9 mouse cellular contexts compared by ENCODE assay signal in the genomic region with DNA sequence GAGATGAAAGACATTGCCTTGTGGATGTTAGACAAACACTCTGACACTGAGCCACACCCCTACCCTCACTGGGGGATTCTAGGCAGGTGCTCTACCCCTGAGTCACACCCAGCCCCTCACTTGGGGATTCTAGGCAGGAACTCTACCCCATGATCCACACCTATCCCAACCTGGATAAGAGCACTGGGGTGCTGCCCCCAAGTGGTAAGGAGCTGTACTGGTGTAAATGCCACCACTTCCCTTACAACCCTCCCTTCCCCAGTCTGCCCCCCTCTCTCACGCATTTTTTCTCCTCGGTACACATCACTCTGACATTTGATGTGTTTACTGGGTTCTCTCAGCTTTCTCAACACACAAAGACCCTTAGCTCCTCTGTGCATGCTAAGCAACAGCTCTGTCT.
A peak's percentile ranks its signal among the peaks of the same experiment; 100 is the strongest.
DNase-seq lines count a peak whose midpoint lies in the region; ATAC-seq and TF ChIP-seq lines count a peak whose summit lies in the region.
"Had no signal": no experiment of that assay in that cellular context is flagged by ENCODE, and none has a peak within 500 bp of the region (broad histone marks: within the 10 kb centered on the region; RNA-seq: fewer than 3 reads in every experiment).

No protein-coding gene starts in this region.

- H3K27ac ChIP-seq in intestine, postnatal 0 days (ENCODE audit: low read depth, low read length): no peak overlapping the region
- H3K27ac ChIP-seq in intestine, embryonic 16.5 days (ENCODE audit: low read length): no peak overlapping the region
- H3K27ac ChIP-seq: embryonic facial prominence, embryonic 13.5 days had no signal

- no peak overlapping the region for H3K4me2 ChIP-seq in intestine, postnatal 0 days (replicated peaks; ENCODE audit: low read depth)
- H3K4me2 ChIP-seq in intestine, embryonic 16.5 days (ENCODE audit: low read depth, low read length): no peak overlapping the region
- H3K4me2 ChIP-seq: embryonic facial prominence, embryonic 13.5 days had no signal

- H3K4me1 ChIP-seq in intestine, postnatal 0 days (replicated peaks; ENCODE audit: control insufficient read depth, insufficient read depth, low read length): no peaks in the 10 kb centered on the region
- no peaks in the 10 kb centered on the region for H3K4me1 ChIP-seq in intestine, embryonic 16.5 days (ENCODE audit: control insufficient read depth, insufficient read depth, low read length)
- H3K4me1 ChIP-seq: embryonic facial prominence, embryonic 13.5 days had no signal

- H3K36me3 ChIP-seq in intestine, postnatal 0 days (ENCODE audit: control insufficient read depth, insufficient read depth): no peaks in the 10 kb centered on the region
- no peaks in the 10 kb centered on the region for H3K36me3 ChIP-seq in intestine, embryonic 16.5 days (ENCODE audit: control insufficient read depth, insufficient read depth, low read length)
- H3K36me3 ChIP-seq: embryonic facial prominence, embryonic 13.5 days had no signal

- no peaks in the 10 kb centered on the region for H3K27me3 ChIP-seq in intestine, postnatal 0 days (replicated peaks; ENCODE audit: control insufficient read depth, insufficient read depth, low read length)
- no peaks in the 10 kb centered on the region for H3K27me3 ChIP-seq in intestine, embryonic 16.5 days (replicated peaks; ENCODE audit: control insufficient read depth, insufficient read depth, low read length)
- H3K27me3 ChIP-seq: embryonic facial prominence, embryonic 13.5 days had no signal

- H3K4me3 ChIP-seq in intestine, postnatal 0 days (ENCODE audit: low read depth, low read length): no peak overlapping the region
- no peak overlapping the region for H3K4me3 ChIP-seq in intestine, embryonic 16.5 days (ENCODE audit: low read length)
- H3K4me3 ChIP-seq: embryonic facial prominence, embryonic 13.5 days had no signal

- WGBS in intestine, postnatal 0 days: 12% methylated on average over 2 of the region's 2 CpGs
- WGBS in intestine, embryonic 16.5 days: 7% methylated on average over 2 of the region's 2 CpGs

- H3K9me3 ChIP-seq in intestine, postnatal 0 days (ENCODE audit: control insufficient read depth): no peaks in the 10 kb centered on the region
- no peaks in the 10 kb centered on the region for H3K9me3 ChIP-seq in intestine, embryonic 16.5 days (ENCODE audit: control insufficient read depth, low read length)
- H3K9me3 ChIP-seq: embryonic facial prominence, embryonic 13.5 days had no signal

- no peak overlapping the region for H3K9ac ChIP-seq in intestine, postnatal 0 days (ENCODE audit: low read depth, low read length)
- H3K9ac ChIP-seq in intestine, embryonic 16.5 days (ENCODE audit: low read depth, low read length): no peak overlapping the region
- H3K9ac ChIP-seq: embryonic facial prominence, embryonic 13.5 days had no signal

- peak; percentile 73 for TF ChIP-seq CTCF in intestine, postnatal 0 days (IDR thresholded peaks at IDR 0.05; ENCODE audit: low read depth)

- DNase-seq in A20 (ENCODE audit: low read depth, low spot score): peak; percentile 12
- peak; percentile 16 for DNase-seq in Muller cell, postnatal 12 days (ENCODE audit: inconsistent ontology term)
- peak; percentile 71 to 81 for DNase-seq in cerebellum, postnatal 25 days
- peak; percentile 4 for DNase-seq in lung, postnatal 25 days (ENCODE audit: low spot score)

- ATAC-seq in intestine, postnatal 0 days: no peak
- ATAC-seq in intestine, embryonic 16.5 days: no peak
- ATAC-seq in megakaryocyte, adult 5-6 weeks (ENCODE audit: poor library complexity, severe bottlenecking): no peak
- ATAC-seq in megakaryocyte-erythroid progenitor cell, adult 5-6 weeks (replicated peaks; ENCODE audit: low FRiP score, low TSS enrichment, poor library complexity, severe bottlenecking): no peak

Comparison
In these comparisons a context has a peak if more than half of its experiments do, and no peak if none do; other contexts are left out.
1. DNase-seq: peak in every context shown above with its lines; median percentile 76 in cerebellum, postnatal 25 days; 16 in Muller cell, postnatal 12 days; 12 in A20; 4 in lung, postnatal 25 days.